Mouse (Mus musculus): ENCODE data around the gene Zzef1.

GRCm38 (mm10) chr11:72842731-72843130 is 46.7 kb downstream of the Zzef1 start:
- TF ChIP-seq TBP (conservative IDR thresholded peaks at IDR 0.05; ENCODE audit: low read depth, low read length) = no peak
- TF ChIP-seq CTCF (conservative IDR thresholded peaks at IDR 0.05 in 1 of 2, IDR thresholded peaks at IDR 0.05 in 1 of 2; ENCODE audit: low read depth in 2 of 2, low read length in 2 of 2) = no peak
- TF ChIP-seq EP300 (IDR thresholded peaks at IDR 0.05; ENCODE audit: low read length) = no peak
- TF ChIP-seq POLR2A (IDR thresholded peaks at IDR 0.05; ENCODE audit: low read depth, low read length) = no peak
- TF ChIP-seq CHD2 (IDR thresholded peaks at IDR 0.05; ENCODE audit: low read length) = no peak
- no peak for TF ChIP-seq E2F4 (IDR thresholded peaks at IDR 0.05; ENCODE audit: insufficient replicate concordance, low read depth, low read length)
- TF ChIP-seq ZNF384 (IDR thresholded peaks at IDR 0.05; ENCODE audit: low read depth, low read length) = no peak
- TF ChIP-seq MEF2A (IDR thresholded peaks at IDR 0.05; ENCODE audit: borderline replicate concordance, low read depth, low read length) = no peak
- TF ChIP-seq NELFE (IDR thresholded peaks at IDR 0.05; ENCODE audit: low read depth, low read length) = no peak
- no peak for TF ChIP-seq MAFK (IDR thresholded peaks at IDR 0.05; ENCODE audit: insufficient replicate concordance, low read length)
- TF ChIP-seq USF1 (IDR thresholded peaks at IDR 0.05; ENCODE audit: low read depth, low read length) = no peak
- no peak for TF ChIP-seq ETS1 (conservative IDR thresholded peaks at IDR 0.05; ENCODE audit: low read depth, low read length)

Measured in CH12.LX (cell line).